Mouse (Mus musculus): Measurements from ENCODE around the gene Fam155a. TPM values are rescaled to one million over a fixed set of nuclear protein-coding genes. Genes with fewer than 3 reads are reported as not detected.
"Not testable (repeated sequence)": the region's sequence is repeated elsewhere in the genome, so short reads cannot be mapped to it uniquely, and the experiment has no call there.

Gene Fam155a
- polyA plus RNA-seq, 1 experiment from 2014 or later = 0.15 TPM

DNA sequence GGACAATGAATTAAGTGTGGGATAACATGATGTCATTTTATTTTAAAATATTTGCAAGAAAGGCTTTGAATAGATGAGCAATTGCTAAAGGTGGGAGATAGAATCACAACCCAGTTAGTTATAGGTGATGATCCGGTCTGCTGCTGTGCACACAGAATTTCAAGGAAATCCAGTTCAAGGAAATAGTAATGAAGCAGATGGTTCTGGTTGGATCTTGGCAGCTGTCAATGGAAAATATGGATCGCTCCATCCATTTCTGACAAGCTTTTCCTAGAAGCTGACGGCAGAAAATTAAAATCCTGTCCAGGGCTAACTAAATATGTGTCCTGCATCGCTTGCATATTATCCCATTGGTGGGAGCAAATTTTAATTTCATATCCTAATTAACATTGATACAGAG, 61.2 kb downstream of the Fam155a start:
- H3K9me3 ChIP-seq (ENCODE audit: control insufficient read depth, low read length) = no peaks in the 10 kb centered on the region
- no peak overlapping the region for H3K4me2 ChIP-seq (ENCODE audit: low read depth, low read length)
- WGBS = 84% methylated on average over 4 of the region's 4 CpGs
- no peaks in the 10 kb centered on the region for H3K36me3 ChIP-seq (ENCODE audit: control insufficient read depth, insufficient read depth, low read length)
- H3K27ac ChIP-seq (ENCODE audit: low read length) = no peak overlapping the region
- no peaks in the 10 kb centered on the region for H3K4me1 ChIP-seq (replicated peaks; ENCODE audit: control insufficient read depth, insufficient read depth, low read length)
- H3K4me3 ChIP-seq (ENCODE audit: low read length) = no peak overlapping the region
- no peak for ATAC-seq (ENCODE audit: low read depth)
- H3K27me3 ChIP-seq (ENCODE audit: control insufficient read depth, insufficient read depth, low read depth, low read length) = no peaks in the 10 kb centered on the region
- H3K9ac ChIP-seq (ENCODE audit: low read length) = no peak overlapping the region

DNA sequence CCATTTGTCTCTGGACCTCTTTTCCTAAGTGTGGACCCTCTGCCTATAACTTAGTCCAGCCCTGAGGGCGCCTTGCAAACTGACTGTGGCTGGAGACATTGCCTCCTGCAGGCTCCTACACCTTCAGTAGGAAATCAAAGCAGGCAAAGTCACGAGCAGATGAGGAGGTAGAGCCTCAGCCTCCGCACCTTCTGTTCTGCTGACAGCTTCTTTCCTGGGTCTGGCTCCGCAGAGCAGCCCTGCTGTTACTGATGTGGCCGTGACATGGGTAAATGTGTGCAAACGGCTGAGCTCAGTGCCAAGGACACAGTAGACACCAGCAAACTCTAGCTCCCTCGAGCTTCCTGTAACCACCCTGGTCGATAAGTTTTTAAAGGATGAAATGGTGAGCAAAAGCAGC, 63.5 kb downstream of the Fam155a start:
- H3K4me3 ChIP-seq (ENCODE audit: low read length) = no peak overlapping the region
- no peaks in the 10 kb centered on the region for H3K4me1 ChIP-seq (replicated peaks; ENCODE audit: control insufficient read depth, insufficient read depth, low read length)
- 61% methylated on average over 8 of the region's 8 CpGs for WGBS
- no peak overlapping the region for H3K27ac ChIP-seq (ENCODE audit: low read length)
- no peaks in the 10 kb centered on the region for H3K27me3 ChIP-seq (ENCODE audit: control insufficient read depth, insufficient read depth, low read depth, low read length)
- no peak overlapping the region for H3K4me2 ChIP-seq (ENCODE audit: low read depth, low read length)
- H3K36me3 ChIP-seq (ENCODE audit: control insufficient read depth, insufficient read depth, low read length) = no peaks in the 10 kb centered on the region
- no peaks in the 10 kb centered on the region for H3K9me3 ChIP-seq (ENCODE audit: control insufficient read depth, low read length)
- no peak for ATAC-seq (ENCODE audit: low read depth)
- no peak overlapping the region for H3K9ac ChIP-seq (ENCODE audit: low read length)

DNA sequence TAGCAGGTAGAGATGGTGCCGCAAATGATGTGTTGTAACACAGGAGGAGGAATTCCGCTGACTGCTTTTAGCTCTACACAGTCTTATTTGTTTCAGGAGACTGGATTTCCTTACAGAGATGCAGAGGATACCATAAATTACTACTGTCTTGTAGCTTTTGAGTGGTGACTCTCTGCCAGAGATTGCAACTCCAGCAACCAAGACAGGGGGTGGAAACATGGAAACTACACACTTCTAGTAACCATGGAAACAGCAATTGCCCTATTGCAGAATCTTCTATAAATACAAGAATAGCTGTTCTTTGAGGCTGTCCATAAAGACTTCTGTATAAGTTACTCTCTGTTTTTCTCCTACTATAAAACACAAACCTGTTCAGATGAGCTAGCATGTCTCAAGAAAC, 76.2 kb downstream of the Fam155a start:
- Histone ChIP-seq H3K36me3 (ENCODE audit: control insufficient read depth, insufficient read depth, low read length) (no peaks in the 10 kb centered on the region), H3K4me1 (replicated peaks; ENCODE audit: control insufficient read depth, insufficient read depth, low read length) (no peaks in the 10 kb centered on the region), H3K27me3 (ENCODE audit: control insufficient read depth, insufficient read depth, low read depth, low read length) (no peaks in the 10 kb centered on the region), H3K4me2 (ENCODE audit: low read depth, low read length) (no peak overlapping the region), H3K9ac (ENCODE audit: low read length) (no peak overlapping the region), H3K4me3 (ENCODE audit: low read length) (no peak overlapping the region), H3K27ac (ENCODE audit: low read length) (no peak overlapping the region), H3K9me3 (ENCODE audit: control insufficient read depth, low read length) (no peaks in the 10 kb centered on the region)
- 89% methylated on average over 2 of the region's 2 CpGs for WGBS
- ATAC-seq (ENCODE audit: low read depth) = no peak

DNA sequence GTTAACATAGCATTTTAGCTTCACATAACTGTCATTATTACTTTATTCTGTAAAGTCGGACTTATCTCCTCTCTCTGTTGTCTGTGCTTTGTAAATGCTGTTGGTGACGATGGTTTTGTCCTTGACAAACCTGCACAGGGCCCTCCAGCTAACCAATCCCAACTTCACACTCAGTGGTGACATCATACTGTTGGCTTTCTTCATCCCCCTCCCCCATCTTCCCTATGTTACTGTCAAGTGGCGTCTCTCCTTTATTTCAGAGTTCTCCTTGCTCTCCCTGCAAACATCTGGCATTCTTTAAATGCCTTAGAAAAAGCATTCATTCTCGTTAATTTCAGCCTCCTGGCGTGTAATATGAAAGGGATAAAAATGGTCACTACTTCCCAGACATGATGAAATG, 78.6 kb downstream of the Fam155a start:
- Histone ChIP-seq H3K9ac (ENCODE audit: low read length) (no peak overlapping the region), H3K4me1 (replicated peaks; ENCODE audit: control insufficient read depth, insufficient read depth, low read length) (no peaks in the 10 kb centered on the region), H3K4me2 (ENCODE audit: low read depth, low read length) (no peak overlapping the region), H3K4me3 (ENCODE audit: low read length) (no peak overlapping the region), H3K9me3 (ENCODE audit: control insufficient read depth, low read length) (no peaks in the 10 kb centered on the region), H3K27me3 (ENCODE audit: control insufficient read depth, insufficient read depth, low read depth, low read length) (no peaks in the 10 kb centered on the region), H3K27ac (ENCODE audit: low read length) (no peak overlapping the region), H3K36me3 (ENCODE audit: control insufficient read depth, insufficient read depth, low read length) (no peaks in the 10 kb centered on the region)
- no peak for ATAC-seq (ENCODE audit: low read depth)
- WGBS = 30% methylated on average over 5 of the region's 5 CpGs

DNA sequence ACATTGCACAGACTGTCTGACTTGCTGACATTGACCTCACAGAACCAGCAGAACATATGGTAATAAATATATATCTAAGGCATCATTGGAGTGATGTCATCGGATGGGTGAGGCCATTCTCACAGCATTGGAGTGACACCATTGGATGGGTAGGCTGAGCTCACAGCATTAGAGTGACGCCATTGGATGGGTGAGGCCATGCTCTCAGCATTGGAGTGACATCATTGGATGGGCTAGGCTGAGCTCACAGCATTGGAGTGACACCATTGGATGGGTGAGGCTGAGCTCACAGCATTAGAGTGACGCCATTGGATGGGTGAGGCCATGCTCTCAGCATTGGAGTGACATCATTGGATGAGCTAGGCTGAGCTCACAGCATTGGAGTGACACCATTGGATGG, 110.9 kb downstream of the Fam155a start:
- H3K36me3 ChIP-seq (ENCODE audit: control insufficient read depth, insufficient read depth, low read length); ATAC-seq (ENCODE audit: low read depth); H3K27me3 ChIP-seq (ENCODE audit: control insufficient read depth, insufficient read depth, low read depth, low read length); H3K4me1 ChIP-seq (replicated peaks; ENCODE audit: control insufficient read depth, insufficient read depth, low read length); H3K4me2 ChIP-seq (ENCODE audit: low read depth, low read length); H3K9ac ChIP-seq (ENCODE audit: low read length); H3K27ac ChIP-seq (ENCODE audit: low read length); H3K4me3 ChIP-seq (ENCODE audit: low read length); H3K9me3 ChIP-seq (ENCODE audit: control insufficient read depth, low read length): not testable (repeated sequence)
- WGBS = 84% methylated on average over 3 of the region's 3 CpGs

DNA sequence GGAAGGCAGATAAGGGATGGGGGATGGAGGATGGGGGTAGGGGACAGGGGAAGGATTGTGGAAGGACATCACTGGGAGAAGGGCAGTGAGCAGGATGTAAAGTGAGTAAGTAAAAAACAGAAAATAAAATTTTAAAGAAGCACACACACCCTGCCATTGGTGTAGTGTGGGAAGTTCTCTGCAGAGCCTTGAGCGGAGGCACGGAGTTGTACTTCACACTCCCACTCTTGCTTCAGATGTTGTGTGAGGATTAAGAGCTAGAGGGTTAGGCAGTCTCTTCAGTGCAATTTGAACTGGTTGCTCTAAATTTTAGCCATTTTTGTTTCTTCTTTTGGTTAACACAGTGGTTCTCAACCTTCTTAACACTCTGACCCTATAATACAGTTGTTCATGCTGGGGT, 114.1 kb downstream of the Fam155a start:
- no peak for ATAC-seq (ENCODE audit: low read depth)
- WGBS = 88% methylated on average over 2 of the region's 2 CpGs
- H3K4me3 ChIP-seq (ENCODE audit: low read length) = no peak overlapping the region

DNA sequence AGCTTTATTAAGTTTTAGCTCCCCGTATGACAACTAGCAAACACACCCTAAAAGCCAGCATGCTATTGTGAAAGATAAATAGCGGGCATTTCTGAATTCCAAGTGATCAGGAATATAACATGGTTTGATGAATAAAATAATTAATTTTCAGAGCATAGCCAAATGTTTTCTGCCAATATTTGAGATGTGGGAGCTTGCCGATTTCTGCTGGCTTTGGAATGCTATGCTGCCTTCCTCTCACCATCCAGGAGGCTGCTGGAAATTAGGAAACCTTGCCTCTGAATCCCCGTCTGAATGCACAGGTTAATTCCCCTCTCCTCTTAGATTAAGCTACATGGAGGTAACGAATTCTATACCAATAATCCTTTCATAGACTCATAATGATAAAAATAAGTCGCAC, 116.1 kb downstream of the Fam155a start:
- Histone ChIP-seq H3K9ac (ENCODE audit: low read length) (no peak overlapping the region), H3K4me3 (ENCODE audit: low read length) (no peak overlapping the region), H3K27ac (ENCODE audit: low read length) (no peak overlapping the region), H3K9me3 (ENCODE audit: control insufficient read depth, low read length) (no peaks in the 10 kb centered on the region), H3K4me1 (replicated peaks; ENCODE audit: control insufficient read depth, insufficient read depth, low read length) (no peaks in the 10 kb centered on the region), H3K36me3 (ENCODE audit: control insufficient read depth, insufficient read depth, low read length) (no peaks in the 10 kb centered on the region), H3K4me2 (ENCODE audit: low read depth, low read length) (no peak overlapping the region), H3K27me3 (ENCODE audit: control insufficient read depth, insufficient read depth, low read depth, low read length) (no peaks in the 10 kb centered on the region)
- no peak for ATAC-seq (ENCODE audit: low read depth)
- WGBS = 81% methylated on average over 6 of the region's 6 CpGs

More for the DNA sequence above, 114.1 kb downstream of the Fam155a start:
- Histone ChIP-seq H3K27me3 (ENCODE audit: control insufficient read depth, insufficient read depth, low read depth, low read length) (no peaks in the 10 kb centered on the region), H3K9me3 (ENCODE audit: control insufficient read depth, low read length) (no peaks in the 10 kb centered on the region), H3K27ac (ENCODE audit: low read length) (no peak overlapping the region), H3K4me2 (ENCODE audit: low read depth, low read length) (no peak overlapping the region), H3K36me3 (ENCODE audit: control insufficient read depth, insufficient read depth, low read length) (no peaks in the 10 kb centered on the region), H3K9ac (ENCODE audit: low read length) (no peak overlapping the region), H3K4me1 (replicated peaks; ENCODE audit: control insufficient read depth, insufficient read depth, low read length) (no peaks in the 10 kb centered on the region)

DNA sequence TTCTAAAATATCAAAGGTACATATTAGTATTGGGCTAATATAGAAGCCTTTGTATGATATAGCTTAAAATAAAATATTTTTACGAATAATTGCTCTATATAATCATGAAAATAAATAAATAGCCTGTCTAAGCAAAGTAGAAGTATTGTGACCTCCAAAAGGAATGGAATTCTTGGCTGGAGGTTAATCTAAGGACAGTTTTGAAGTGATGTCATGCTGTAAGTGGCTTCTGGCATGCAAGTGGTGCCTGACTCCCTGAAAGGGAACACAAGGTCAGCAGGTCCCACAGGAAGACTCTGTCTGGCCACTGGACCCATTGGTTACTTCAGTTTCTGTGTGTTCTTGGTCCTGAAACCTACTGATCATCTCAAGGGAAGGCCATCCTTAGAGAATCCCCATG, 117.3 kb downstream of the Fam155a start:
- WGBS = 24% methylated on average over 1 of the region's 1 CpGs
- Histone ChIP-seq H3K36me3 (ENCODE audit: control insufficient read depth, insufficient read depth, low read length) (no peaks in the 10 kb centered on the region), H3K4me2 (ENCODE audit: low read depth, low read length) (no peak overlapping the region), H3K9me3 (ENCODE audit: control insufficient read depth, low read length) (no peaks in the 10 kb centered on the region), H3K27me3 (ENCODE audit: control insufficient read depth, insufficient read depth, low read depth, low read length) (no peaks in the 10 kb centered on the region), H3K4me1 (replicated peaks; ENCODE audit: control insufficient read depth, insufficient read depth, low read length) (no peaks in the 10 kb centered on the region), H3K9ac (ENCODE audit: low read length) (no peak overlapping the region), H3K4me3 (ENCODE audit: low read length) (no peak overlapping the region), H3K27ac (ENCODE audit: low read length) (no peak overlapping the region)
- ATAC-seq (ENCODE audit: low read depth) = no peak

DNA sequence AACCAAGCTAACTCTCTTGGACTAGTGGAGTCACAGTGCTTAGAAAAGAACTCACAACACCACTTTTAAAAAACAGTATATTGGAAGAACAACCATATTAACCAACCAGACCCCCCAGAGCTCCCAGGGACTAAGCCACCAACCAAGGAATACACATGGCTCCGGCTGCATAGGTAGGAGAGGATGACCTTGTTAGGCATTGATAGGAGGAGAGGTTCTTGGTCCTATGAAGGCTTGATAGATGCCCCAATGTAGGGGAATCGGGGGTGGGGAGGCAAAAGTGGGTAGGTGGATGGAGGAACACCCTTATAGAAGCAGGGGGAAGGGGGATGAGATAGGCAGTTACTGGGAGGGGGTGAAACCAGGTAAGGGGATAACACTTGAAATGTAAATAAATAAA, 132.8 kb downstream of the Fam155a start:
- Histone ChIP-seq H3K27me3 (ENCODE audit: control insufficient read depth, insufficient read depth, low read depth, low read length) (no peaks in the 10 kb centered on the region), H3K4me1 (replicated peaks; ENCODE audit: control insufficient read depth, insufficient read depth, low read length) (no peaks in the 10 kb centered on the region), H3K4me2 (ENCODE audit: low read depth, low read length) (no peak overlapping the region), H3K27ac (ENCODE audit: low read length) (no peak overlapping the region), H3K36me3 (ENCODE audit: control insufficient read depth, insufficient read depth, low read length) (no peaks in the 10 kb centered on the region), H3K9ac (ENCODE audit: low read length) (no peak overlapping the region), H3K4me3 (ENCODE audit: low read length) (no peak overlapping the region), H3K9me3 (ENCODE audit: control insufficient read depth, low read length) (no peaks in the 10 kb centered on the region)
- WGBS = 81% methylated on average over 2 of the region's 2 CpGs
- ATAC-seq (ENCODE audit: low read depth) = no peak

DNA sequence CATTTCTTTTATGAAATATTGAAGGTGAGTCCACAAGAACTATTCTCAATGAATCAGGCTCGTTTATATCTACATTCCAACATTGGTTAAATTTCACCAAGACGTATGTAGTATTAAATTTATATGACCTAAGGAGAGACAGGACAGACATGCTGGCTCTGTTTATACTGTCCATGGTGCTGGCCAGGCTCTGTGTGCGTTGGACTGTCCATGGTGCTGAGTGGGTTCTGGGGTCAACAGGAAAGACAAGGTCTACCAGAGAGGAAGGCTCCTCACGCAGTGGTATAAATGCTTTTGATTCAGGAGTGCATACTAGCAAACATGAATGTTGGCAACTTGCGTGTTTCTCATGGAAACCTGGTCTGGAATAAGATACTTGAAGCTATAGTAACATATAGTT, 135.7 kb downstream of the Fam155a start:
- Histone ChIP-seq H3K9me3 (ENCODE audit: control insufficient read depth, low read length) (no peaks in the 10 kb centered on the region), H3K27me3 (ENCODE audit: control insufficient read depth, insufficient read depth, low read depth, low read length) (no peaks in the 10 kb centered on the region), H3K27ac (ENCODE audit: low read length) (no peak overlapping the region), H3K4me2 (ENCODE audit: low read depth, low read length) (no peak overlapping the region), H3K4me1 (replicated peaks; ENCODE audit: control insufficient read depth, insufficient read depth, low read length) (no peaks in the 10 kb centered on the region), H3K9ac (ENCODE audit: low read length) (no peak overlapping the region), H3K4me3 (ENCODE audit: low read length) (no peak overlapping the region), H3K36me3 (ENCODE audit: control insufficient read depth, insufficient read depth, low read length) (no peaks in the 10 kb centered on the region)
- WGBS = 52% methylated on average over 5 of the region's 5 CpGs
- ATAC-seq (ENCODE audit: low read depth) = no peak

All from lung, embryonic 16.5 days (tissue).